In the genomic region with DNA sequence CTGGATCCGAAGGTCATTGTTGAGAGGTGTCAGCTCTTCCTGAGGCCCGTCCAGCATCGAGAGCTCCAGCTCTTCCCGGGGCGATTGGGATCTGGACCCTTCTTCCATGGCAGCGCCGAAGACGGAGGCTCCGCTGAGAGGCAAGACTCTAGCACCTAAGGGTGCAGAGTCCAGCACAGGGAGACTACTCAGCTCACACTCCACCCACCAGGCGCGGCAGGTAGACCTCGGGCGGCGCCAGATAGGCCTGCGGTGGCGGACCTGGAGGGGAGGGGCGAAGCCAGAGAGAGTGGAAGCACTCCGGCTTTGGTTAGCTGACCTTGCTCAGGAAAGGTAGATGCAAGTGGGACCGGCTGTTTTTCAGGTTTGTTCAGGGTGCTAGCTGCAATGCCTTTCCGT, we compare ENCODE assay signal across 9 mouse cellular contexts. TPM values are rescaled to one million over a fixed set of nuclear protein-coding genes. Genes with fewer than 3 reads are reported as not detected.
DNase-seq lines count a peak whose midpoint lies in the region; ATAC-seq and TF ChIP-seq lines count a peak whose summit lies in the region.
"Had no signal": no experiment of that assay in that cellular context is flagged by ENCODE, and none has a peak within 500 bp of the region (broad histone marks: within the 10 kb centered on the region; RNA-seq: fewer than 3 reads in every experiment).

Gene BC016579, minus strand, starts transcription at position 135 of the 399 bp plus-strand sequence.

- peaks cover 16% of the 10 kb centered on the region for H3K4me1 ChIP-seq in heart, embryonic 13.5 days
- peaks cover under 1% of the 10 kb centered on the region; the same call in 1 of the 2 replicates for H3K4me1 ChIP-seq in cortical plate, adult 2 months (ENCODE audit: control insufficient read depth, insufficient read depth, low read length)
- peaks cover 10% of the 10 kb centered on the region for H3K4me1 ChIP-seq in intestine, embryonic 16.5 days (ENCODE audit: control insufficient read depth, insufficient read depth, low read length)
- no peaks in the 10 kb centered on the region; the same call in 1 of the 2 replicates for H3K4me1 ChIP-seq in liver, embryonic 16.5 days (ENCODE audit: control insufficient read depth, low read depth, low read length)
- no peaks in the 10 kb centered on the region for H3K4me1 ChIP-seq in neural tube, embryonic 12.5 days

- TF ChIP-seq POLR2A in cortical plate, adult 2 months (IDR thresholded peaks at IDR 0.05; ENCODE audit: extremely low read depth, insufficient read depth, low read length) = no peak

- no peak for TF ChIP-seq CTCF in cortical plate, adult 2 months (IDR thresholded peaks at IDR 0.05; ENCODE audit: extremely low read depth, insufficient read depth, low read length)

- H3K9me3 ChIP-seq in heart, embryonic 13.5 days = no peaks in the 10 kb centered on the region
- H3K9me3 ChIP-seq in intestine, embryonic 16.5 days (ENCODE audit: control insufficient read depth, low read length) = no peaks in the 10 kb centered on the region
- no peaks in the 10 kb centered on the region for H3K9me3 ChIP-seq in liver, embryonic 16.5 days (replicated peaks; ENCODE audit: control insufficient read depth, low read length)
- H3K9me3 ChIP-seq in neural tube, embryonic 12.5 days = no peaks in the 10 kb centered on the region

- H3K4me2 ChIP-seq in heart, embryonic 13.5 days = peak within 1 kb of the TSS; percentile 83
- peak within 1 kb of the TSS; percentile 67 for H3K4me2 ChIP-seq in intestine, embryonic 16.5 days (ENCODE audit: low read depth, low read length)
- H3K4me2 ChIP-seq in liver, embryonic 16.5 days (ENCODE audit: low read depth, low read length) = peak within 1 kb of the TSS; percentile 65
- peak within 1 kb of the TSS; percentile 54 for H3K4me2 ChIP-seq in neural tube, embryonic 12.5 days (replicated peaks)

- intact Hi-C loops in heart, postnatal 25 days (cut with DNase I) = no loop called here

- H3K27ac ChIP-seq in heart, embryonic 13.5 days (replicated peaks) = no peak within 1 kb of the TSS
- H3K27ac ChIP-seq in cortical plate, adult 2 months (ENCODE audit: insufficient read depth, low read length) = no peak within 1 kb of the TSS
- H3K27ac ChIP-seq in intestine, embryonic 16.5 days (ENCODE audit: low read length) = peak within 1 kb of the TSS; percentile 92
- H3K27ac ChIP-seq in liver, embryonic 16.5 days (ENCODE audit: low read length) = no peak within 1 kb of the TSS
- H3K27ac ChIP-seq in neural tube, embryonic 12.5 days = no peak within 1 kb of the TSS

- H3K4me3 ChIP-seq in heart, embryonic 13.5 days = peak within 1 kb of the TSS; percentile 53
- H3K4me3 ChIP-seq in cortical plate, adult 2 months (ENCODE audit: insufficient read depth, low read length) = peak within 1 kb of the TSS; percentile 18; the same call in 1 of the 2 replicates
- H3K4me3 ChIP-seq in intestine, embryonic 16.5 days (ENCODE audit: low read length) = peak within 1 kb of the TSS; percentile 58
- peak within 1 kb of the TSS; percentile 23 for H3K4me3 ChIP-seq in liver, embryonic 16.5 days (ENCODE audit: low read depth, low read length)
- peak within 1 kb of the TSS; percentile 13; the same call in 1 of the 2 replicates for H3K4me3 ChIP-seq in neural tube, embryonic 12.5 days
- H3K4me3 ChIP-seq: myocyte had no signal

- WGBS in heart, embryonic 13.5 days = 5% methylated on average over 20 of the region's 20 CpGs
- WGBS in intestine, embryonic 16.5 days = 6% methylated on average over 20 of the region's 20 CpGs
- 12% methylated on average over 20 of the region's 20 CpGs for whole genome bisulfite sequencing in liver, embryonic 16.5 days (ENCODE audit: insufficient replicate concordance)
- 5% methylated on average over 20 of the region's 20 CpGs for WGBS in neural tube, embryonic 12.5 days

- DNase-seq in heart, postnatal 25 days (ENCODE audit: low spot score) = no peak
- no peak for DNase-seq in frontal cortex, postnatal 36 days (ENCODE audit: low spot score in 2 of 2)

- peaks cover 10% of the 10 kb centered on the region for H3K27me3 ChIP-seq in heart, embryonic 13.5 days (replicated peaks)
- no peaks in the 10 kb centered on the region for H3K27me3 ChIP-seq in intestine, embryonic 16.5 days (replicated peaks; ENCODE audit: control insufficient read depth, insufficient read depth, low read length)
- no peaks in the 10 kb centered on the region for H3K27me3 ChIP-seq in liver, embryonic 16.5 days (ENCODE audit: control insufficient read depth, insufficient read depth, low read depth, low read length)
- H3K27me3 ChIP-seq in neural tube, embryonic 12.5 days (replicated peaks) = peaks cover 5% of the 10 kb centered on the region; the same call in 1 of the 2 replicates

- 0 out of 2 replicates have a peak, but pooled peaks have one; percentile 58 for ATAC-seq in heart, embryonic 13.5 days (ENCODE audit: extremely low read depth, insufficient number of reproducible peaks, low FRiP score, low TSS enrichment)
- peak; percentile 96 for ATAC-seq in intestine, embryonic 16.5 days
- ATAC-seq in liver, embryonic 16.5 days (ENCODE audit: low read depth) = no peak
- ATAC-seq in neural tube, embryonic 12.5 days (ENCODE audit: low FRiP score, low read depth) = 0 out of 2 replicates have a peak, but pooled peaks have one; percentile 21
- ATAC-seq in inflammation-experienced regulatory T-cells, adult 6 months = no peak

- no peaks in the 10 kb centered on the region for H3K36me3 ChIP-seq in heart, embryonic 13.5 days
- no peaks in the 10 kb centered on the region for H3K36me3 ChIP-seq in intestine, embryonic 16.5 days (ENCODE audit: control insufficient read depth, insufficient read depth, low read length)
- H3K36me3 ChIP-seq in liver, embryonic 16.5 days (ENCODE audit: control insufficient read depth, insufficient read depth) = no peaks in the 10 kb centered on the region
- H3K36me3 ChIP-seq in neural tube, embryonic 12.5 days = no peaks in the 10 kb centered on the region

- H3K9ac ChIP-seq in heart, embryonic 13.5 days = peak within 1 kb of the TSS; percentile 54
- H3K9ac ChIP-seq in intestine, embryonic 16.5 days (ENCODE audit: low read depth, low read length) = peak within 1 kb of the TSS; percentile 72
- H3K9ac ChIP-seq in liver, embryonic 16.5 days (ENCODE audit: low read depth, low read length) = peak within 1 kb of the TSS; percentile 11; the same call in 1 of the 2 replicates
- H3K9ac ChIP-seq in neural tube, embryonic 12.5 days = 0 out of 2 replicates have a peak within 1 kb of the TSS, but pooled peaks have one; percentile 21

RNA-seq across cellular contexts. Expression of gene BC016579, which starts in this region (rescaled TPM):
- not detected in 2 replicates for polyA plus RNA-seq in heart, embryonic 13.5 days (2015; fragmentation: Nextera tagmentation; extraction: Ambion mirVana)
- not detected for total RNA-seq in heart, postnatal 25 days (2021)
- polyA plus RNA-seq in cortical plate, adult 2 months (2012; rRNA removed) = 0.45 and 0.52 TPM in 2 replicates
- 4.8 and 5.2 TPM in 2 replicates for polyA plus RNA-seq in intestine, embryonic 16.5 days (2015; fragmentation: Nextera tagmentation; extraction: Ambion mirVana)
- 0.27 and 0.32 TPM in 2 replicates for polyA plus RNA-seq in liver, embryonic 16.5 days (2015; fragmentation: Nextera tagmentation; extraction: Ambion mirVana)
- polyA plus RNA-seq in neural tube, embryonic 12.5 days (2016; fragmentation: Nextera tagmentation; extraction: Ambion mirVana) = 0.11 TPM in 1 of 2 replicates, not detected in the other
- not detected for polyA plus RNA-seq in inflammation-experienced regulatory T-cells, adult 6 months (2017; shearing (Covaris generic))
- polyA plus RNA-seq: myocyte had no signal

Comparison
In these comparisons a context has a peak if more than half of its experiments do, and no peak if none do; other contexts are left out.
1. Peak in ATAC-seq, H3K4me3 ChIP-seq, H3K9ac ChIP-seq and H3K4me2 ChIP-seq in heart, embryonic 13.5 days; RNA of the gene not detected or under 1 TPM.
2. Peak in ATAC-seq, H3K4me3 ChIP-seq, H3K9ac ChIP-seq and H3K4me2 ChIP-seq in neural tube, embryonic 12.5 days; RNA of the gene not detected or under 1 TPM.
3. H3K9ac ChIP-seq: peak in every context shown above with its lines; median percentile 72 in intestine, embryonic 16.5 days; 54 in heart, embryonic 13.5 days; 21 in neural tube, embryonic 12.5 days; 11 in liver, embryonic 16.5 days.